Mouse (Mus musculus): ENCODE measurements at regions not wholly inside any gene's neighbourhood (a gene's known extent, or its start where the extent isn't known, plus 50 kb on each side); places are given as distances from the start of the nearest gene placed in this dataset.

DNA sequence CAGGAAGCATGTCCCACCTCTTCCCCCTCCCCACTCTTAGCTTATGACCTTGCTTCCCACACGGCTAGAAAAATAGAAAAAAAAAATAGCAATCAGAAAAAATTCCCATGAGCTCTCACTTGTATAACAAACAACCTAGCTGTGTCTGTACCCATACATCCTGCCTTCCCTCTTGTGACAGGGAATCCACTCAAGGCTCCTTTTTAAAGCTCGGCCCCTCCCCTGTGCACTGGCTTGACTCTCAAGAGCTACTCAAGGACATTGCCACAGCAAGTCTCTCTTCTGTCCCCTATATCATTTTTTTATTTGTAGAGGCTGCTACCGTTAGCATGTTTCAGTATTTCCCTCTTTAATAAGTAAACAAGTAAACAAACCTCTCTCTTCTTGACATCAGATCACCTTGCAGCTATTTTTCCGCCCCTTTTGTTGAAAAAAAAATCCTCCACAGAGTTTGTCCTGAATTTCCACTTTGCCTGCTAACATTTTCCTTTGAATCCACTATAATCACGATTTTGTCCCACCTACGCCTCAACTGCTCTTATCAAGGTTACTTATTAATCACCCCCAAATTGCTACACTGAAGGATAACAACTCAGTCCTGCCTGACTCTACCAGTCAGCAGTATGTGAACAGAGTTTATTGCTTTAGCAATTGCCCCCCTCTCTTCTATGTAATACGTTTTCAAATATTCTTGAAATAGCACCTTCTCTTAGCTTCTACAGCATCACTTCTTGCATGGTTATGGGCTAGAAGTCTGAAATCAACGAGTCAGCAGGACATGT lies 61.8 kb upstream of the Gm6657 start:
- no peak for TF ChIP-seq MYOG (IDR thresholded peaks at IDR 0.05; ENCODE audit: control insufficient read depth, extremely low read depth, insufficient read length)
- no peak for TF ChIP-seq CTCF (IDR thresholded peaks at IDR 0.05; ENCODE audit: control insufficient read depth, insufficient read depth, insufficient read length)
- no peak for TF ChIP-seq USF1 (IDR thresholded peaks at IDR 0.05; ENCODE audit: low read depth)
- TF ChIP-seq MAX (IDR thresholded peaks at IDR 0.05) = no peak
- TF ChIP-seq CEBPB (IDR thresholded peaks at IDR 0.05; ENCODE audit: low read depth) = no peak
- no peak for TF ChIP-seq MYOD1 (IDR thresholded peaks at IDR 0.05; ENCODE audit: control insufficient read depth, insufficient read length, low read depth)
